Mouse (Mus musculus) hindbrain, embryonic 13.5 days (tissue): ENCODE data around the gene Olr1. TPM values are rescaled to one million over a fixed set of nuclear protein-coding genes. Genes with fewer than 3 reads are reported as not detected.
A peak's percentile ranks its signal among the peaks of the same experiment; 100 is the strongest.

Experiments
- ATAC-seq: fragments of 200-750 bp; cut with Nextera tagmentation; 2 replicates; pipeline ENCODE4 v1.8.0; 2017; ENCODE audit warnings: moderate TSS enrichment; ENCODE audit not compliant: low FRiP score
- H3K27ac ChIP-seq: fragments of 300-500 bp; sonication (generic); 2 replicates; pipeline ENCODE4 v1.5.1; 2015; ENCODE audit warnings: inconsistent platforms, mild to moderate bottlenecking, moderate library complexity
- H3K27me3 ChIP-seq: fragments of 300-500 bp; sonication (generic); 2 replicates; pipeline ENCODE4 v1.6.1; 2015; ENCODE audit warnings: mild to moderate bottlenecking, inconsistent platforms
- H3K36me3 ChIP-seq: fragments of 300-500 bp; sonication (generic); 2 replicates; pipeline ENCODE4 v1.6.1; 2015; ENCODE audit warnings: mild to moderate bottlenecking, inconsistent platforms
- H3K4me1 ChIP-seq: fragments of 300-500 bp; sonication (generic); replicated peaks from 2 replicates; pipeline ENCODE4 v1.6.1; 2015; ENCODE audit warnings: inconsistent platforms
- H3K4me2 ChIP-seq: fragments of 300-500 bp; sonication (generic); 2 replicates; pipeline ENCODE4 v1.6.1; 2015; ENCODE audit warnings: inconsistent platforms, mild to moderate bottlenecking, moderate library complexity
- H3K4me3 ChIP-seq: fragments of 300-500 bp; sonication (generic); 2 replicates; pipeline ENCODE4 v1.5.1; 2015; ENCODE audit warnings: mild to moderate bottlenecking, inconsistent platforms
- H3K9ac ChIP-seq: fragments of 300-500 bp; sonication (generic); 2 replicates; pipeline ENCODE4 v1.6.1; 2015; ENCODE audit warnings: mild to moderate bottlenecking, inconsistent platforms
- H3K9me3 ChIP-seq: fragments of 300-500 bp; sonication (generic); 2 replicates; pipeline ENCODE4 v1.6.1; 2016; ENCODE audit warnings: inconsistent platforms
- WGBS: fragments of 180-500 bp; shearing (Covaris S2); methylation state at CpG from one replicate; pipeline ENCODE4 v1.1.7; 2015; 5-methylcytosine and 5-hydroxymethylcytosine counted together
- polyA plus RNA-seq: library from polyadenylated mRNA; unstranded; fragments of >200 nt; fragmentation: Nextera tagmentation; extraction: Ambion mirVana; gene quantifications from 2 replicates; pipeline ENCODE4 v1.2.1, GENCODE M21; 2015

Olr1 gene
- not detected in 2 replicates for polyA plus RNA-seq

DNA sequence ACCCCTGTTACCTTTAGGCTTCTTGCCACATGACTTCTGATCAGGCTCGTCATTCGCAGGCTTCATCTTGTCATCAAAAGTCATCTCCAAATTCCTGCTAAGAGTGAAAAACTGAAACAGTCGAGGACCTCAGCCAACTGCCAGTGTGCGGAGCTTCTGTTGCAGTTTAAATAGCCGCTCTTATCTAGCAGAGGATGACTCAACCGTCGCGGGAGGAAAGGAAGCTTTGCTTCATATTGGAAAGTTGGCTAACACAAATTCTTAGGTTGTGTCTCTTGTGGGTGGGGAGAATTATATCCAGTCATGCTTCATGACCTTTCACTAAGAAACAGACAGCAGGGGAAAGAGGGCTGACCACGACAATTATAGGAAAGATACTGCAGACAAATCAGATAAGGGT is at the start of gene Olr1:
TSS of gene Olr1 (minus strand) at position 142 of the 400 bp plus-strand sequence.
- no peaks in the 10 kb centered on the region for H3K36me3 ChIP-seq
- no peak within 1 kb of the TSS for H3K4me2 ChIP-seq
- no peak within 1 kb of the TSS for H3K4me3 ChIP-seq
- no peak for ATAC-seq
- H3K27ac ChIP-seq = no peak within 1 kb of the TSS
- no peaks in the 10 kb centered on the region for H3K4me1 ChIP-seq
- 87% methylated on average over 9 of the region's 9 CpGs for WGBS
- no peak within 1 kb of the TSS for H3K9ac ChIP-seq
- H3K9me3 ChIP-seq = no peaks in the 10 kb centered on the region
- H3K27me3 ChIP-seq = no peaks in the 10 kb centered on the region

DNA sequence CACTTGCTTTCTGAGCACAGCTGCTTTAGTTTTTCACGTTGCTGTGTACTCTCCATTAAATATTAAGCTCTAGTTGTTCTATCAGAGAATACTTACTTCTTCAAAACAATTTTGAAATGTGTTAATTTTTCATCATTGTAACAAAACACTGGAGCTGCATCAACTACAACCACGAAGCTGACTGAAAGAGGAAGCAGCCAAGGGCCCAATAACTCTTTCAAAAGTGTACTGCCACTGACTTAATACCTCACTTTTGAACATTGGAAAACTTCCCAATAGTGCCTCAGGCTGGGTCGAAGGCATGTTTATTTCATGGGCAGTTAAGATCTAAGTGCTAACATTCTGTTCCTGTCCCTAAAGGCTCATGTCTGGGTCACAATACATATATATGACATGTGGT is 41.0 kb upstream of the Olr1 start:
- no peak overlapping the region for H3K4me2 ChIP-seq
- no peak overlapping the region for H3K4me3 ChIP-seq
- H3K9ac ChIP-seq = no peak overlapping the region
- peaks cover 5% of the 10 kb centered on the region; the same call in 1 of the 2 replicates for H3K4me1 ChIP-seq
- WGBS = 76% methylated on average over 3 of the region's 3 CpGs
- H3K9me3 ChIP-seq = no peaks in the 10 kb centered on the region
- no peaks in the 10 kb centered on the region; the same call in 1 of the 2 replicates for H3K36me3 ChIP-seq
- H3K27ac ChIP-seq = no peak overlapping the region
- no peak for ATAC-seq
- H3K27me3 ChIP-seq = no peaks in the 10 kb centered on the region

DNA sequence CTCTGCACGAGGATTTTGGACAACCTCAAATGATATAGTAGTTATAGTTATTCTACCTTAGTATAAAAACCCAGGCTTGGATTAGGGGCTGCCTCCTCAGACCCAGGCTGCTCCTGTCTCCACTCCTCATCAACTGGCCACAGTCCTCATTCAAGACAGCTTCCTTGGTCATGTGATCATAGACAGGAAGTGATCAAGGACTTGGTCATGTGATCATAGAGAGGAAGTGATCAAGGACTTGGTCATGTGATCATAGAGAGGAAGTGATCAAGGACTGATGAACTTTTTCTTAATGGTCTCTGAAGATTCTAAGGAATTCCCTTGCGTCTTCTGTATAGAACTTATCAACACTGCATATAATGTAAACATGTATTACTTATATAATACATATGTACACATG is 40.3 kb upstream of the Olr1 start:
- no peak for ATAC-seq
- H3K36me3 ChIP-seq = peaks cover 6% of the 10 kb centered on the region
- H3K9ac ChIP-seq = no peak overlapping the region
- H3K4me2 ChIP-seq = no peak overlapping the region
- H3K4me1 ChIP-seq = peaks cover 5% of the 10 kb centered on the region; the same call in 1 of the 2 replicates
- no peaks in the 10 kb centered on the region for H3K27me3 ChIP-seq
- no peak overlapping the region for H3K27ac ChIP-seq
- 89% methylated on average over 2 of the region's 2 CpGs for WGBS
- H3K9me3 ChIP-seq = no peaks in the 10 kb centered on the region
- H3K4me3 ChIP-seq = no peak overlapping the region

DNA sequence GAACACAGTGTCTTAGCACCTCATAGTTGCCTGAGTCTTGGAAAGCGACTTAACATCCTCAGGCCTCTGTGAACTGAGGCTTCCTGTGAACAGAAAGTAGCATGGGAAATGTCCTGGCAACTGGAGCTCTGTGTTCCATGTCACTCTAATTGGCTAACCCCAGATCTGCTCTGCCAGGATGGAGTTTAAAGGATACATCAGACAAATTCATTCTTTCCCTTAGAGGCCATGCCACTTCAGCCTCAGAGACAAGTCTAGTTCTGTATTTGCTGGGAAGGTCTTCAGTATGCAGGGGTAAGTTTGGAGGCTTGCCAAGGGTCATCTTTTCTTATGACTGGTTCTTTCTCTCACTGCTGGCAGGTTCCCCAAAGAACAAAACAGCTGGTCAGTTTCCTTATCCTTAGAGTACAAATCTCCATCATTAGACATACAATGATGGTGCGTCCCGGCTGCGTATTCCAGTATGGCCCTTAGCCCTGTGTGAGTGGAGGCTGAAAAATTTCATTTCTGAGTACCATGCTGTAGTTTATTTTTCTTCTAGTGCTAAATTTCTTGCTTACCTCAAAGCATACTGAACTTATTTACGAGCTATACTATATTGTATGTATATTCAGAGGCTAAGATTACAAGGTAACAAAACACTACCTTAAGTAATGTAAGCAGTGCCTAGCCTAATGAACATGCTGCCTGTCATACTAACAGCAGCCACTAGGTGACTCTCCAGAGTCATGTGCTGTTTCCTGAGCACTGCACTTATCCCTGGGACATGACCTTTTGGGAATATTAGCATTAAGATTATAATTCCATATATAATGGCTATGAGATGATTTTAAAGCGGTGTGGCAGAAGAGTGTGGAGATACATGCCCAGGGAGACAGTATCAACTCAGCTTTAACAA is 37.0 kb upstream of the Olr1 start:
- no peaks in the 10 kb centered on the region for H3K27me3 ChIP-seq
- peak overlapping the region; percentile 26; the same call in 1 of the 2 replicates for H3K27ac ChIP-seq
- H3K4me2 ChIP-seq = no peak overlapping the region
- no peak overlapping the region for H3K9ac ChIP-seq
- 57% methylated on average over 6 of the region's 6 CpGs for WGBS
- peak; percentile 80 for ATAC-seq
- peaks cover 38% of the 10 kb centered on the region for H3K36me3 ChIP-seq
- H3K9me3 ChIP-seq = no peaks in the 10 kb centered on the region
- peaks cover 12% of the 10 kb centered on the region; the same call in 1 of the 2 replicates for H3K4me1 ChIP-seq
- H3K4me3 ChIP-seq = no peak overlapping the region

DNA sequence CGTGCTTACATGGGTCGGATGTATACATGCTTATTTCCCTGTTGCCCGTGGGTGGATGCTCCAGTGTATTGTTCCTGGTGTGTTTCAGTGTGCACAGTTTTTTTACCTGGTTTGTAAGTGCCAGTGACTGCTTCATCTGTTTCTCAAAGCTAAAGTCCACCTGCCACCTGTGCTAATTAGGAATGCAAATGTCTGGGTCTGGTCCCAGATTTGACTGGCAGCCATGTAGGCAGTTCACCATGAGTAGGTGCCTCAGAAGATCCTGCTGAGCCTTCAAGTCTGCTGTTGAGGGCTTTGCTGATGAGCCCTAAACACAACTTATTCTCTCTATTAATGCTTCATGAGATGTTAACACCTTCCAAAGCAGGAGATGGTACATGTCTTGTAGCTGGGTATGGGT is 35.6 kb upstream of the Olr1 start:
- WGBS = 93% methylated on average over 3 of the region's 3 CpGs
- peaks cover 13% of the 10 kb centered on the region; the same call in 1 of the 2 replicates for H3K4me1 ChIP-seq
- H3K9me3 ChIP-seq = no peaks in the 10 kb centered on the region
- no peak overlapping the region for H3K4me3 ChIP-seq
- H3K9ac ChIP-seq = no peak overlapping the region
- H3K27ac ChIP-seq = no peak overlapping the region
- peaks cover 52% of the 10 kb centered on the region for H3K36me3 ChIP-seq
- no peak for ATAC-seq
- H3K27me3 ChIP-seq = no peaks in the 10 kb centered on the region
- H3K4me2 ChIP-seq = no peak overlapping the region

DNA sequence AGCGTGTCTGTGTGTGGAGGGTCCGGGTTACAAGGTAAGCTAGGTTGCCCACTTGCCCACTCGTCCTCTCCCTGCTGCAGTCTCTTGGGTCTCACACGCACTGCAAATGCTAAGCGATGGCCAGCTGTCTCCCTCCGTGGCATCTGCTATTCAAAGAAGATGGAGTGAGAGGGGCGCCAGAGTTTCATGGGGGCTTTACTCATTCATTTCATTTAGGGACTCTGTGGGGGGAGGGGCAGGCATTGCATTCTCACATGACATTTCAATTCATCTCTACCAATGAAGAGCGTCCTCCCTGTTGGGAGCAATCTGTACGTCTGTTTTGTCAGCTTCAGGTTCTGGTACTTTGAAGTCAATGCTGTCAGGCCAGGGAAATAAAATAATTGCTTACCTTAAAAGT is 35.0 kb upstream of the Olr1 start:
- no peak for ATAC-seq
- WGBS = 37% methylated on average over 9 of the region's 9 CpGs
- Histone ChIP-seq H3K9ac (no peak overlapping the region), H3K4me1 (peaks cover 17% of the 10 kb centered on the region), H3K4me3 (no peak overlapping the region), H3K27me3 (no peaks in the 10 kb centered on the region), H3K9me3 (no peaks in the 10 kb centered on the region), H3K27ac (no peak overlapping the region; the same call in 1 of the 2 replicates), H3K4me2 (no peak overlapping the region), H3K36me3 (peaks cover 55% of the 10 kb centered on the region)

DNA sequence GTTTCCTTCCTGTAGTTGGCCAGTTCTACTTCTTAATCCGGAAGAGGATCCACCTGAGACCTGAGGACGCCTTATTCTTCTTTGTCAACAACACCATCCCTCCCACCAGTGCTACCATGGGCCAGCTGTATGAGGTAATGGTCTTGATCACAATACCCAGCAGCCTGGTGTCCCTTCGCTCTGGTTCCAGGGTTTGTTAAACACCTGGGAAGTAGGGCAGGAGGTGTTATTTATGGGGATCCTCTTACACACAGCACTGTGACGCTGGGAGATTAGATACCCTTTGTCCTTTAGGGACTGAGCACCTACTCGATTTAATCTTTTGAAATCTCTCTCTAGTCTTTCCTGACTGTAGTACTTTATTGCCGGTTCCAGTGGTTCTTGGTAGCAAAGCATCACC is 31.6 kb upstream of the Olr1 start:
- H3K4me1 ChIP-seq = peaks cover 36% of the 10 kb centered on the region
- 96% methylated on average over 6 of the region's 6 CpGs for WGBS
- H3K27ac ChIP-seq = no peak overlapping the region
- H3K36me3 ChIP-seq = peaks cover 55% of the 10 kb centered on the region
- H3K9ac ChIP-seq = no peak overlapping the region
- H3K4me3 ChIP-seq = no peak overlapping the region
- H3K27me3 ChIP-seq = no peaks in the 10 kb centered on the region
- no peak overlapping the region for H3K4me2 ChIP-seq
- no peak for ATAC-seq
- H3K9me3 ChIP-seq = no peaks in the 10 kb centered on the region

DNA sequence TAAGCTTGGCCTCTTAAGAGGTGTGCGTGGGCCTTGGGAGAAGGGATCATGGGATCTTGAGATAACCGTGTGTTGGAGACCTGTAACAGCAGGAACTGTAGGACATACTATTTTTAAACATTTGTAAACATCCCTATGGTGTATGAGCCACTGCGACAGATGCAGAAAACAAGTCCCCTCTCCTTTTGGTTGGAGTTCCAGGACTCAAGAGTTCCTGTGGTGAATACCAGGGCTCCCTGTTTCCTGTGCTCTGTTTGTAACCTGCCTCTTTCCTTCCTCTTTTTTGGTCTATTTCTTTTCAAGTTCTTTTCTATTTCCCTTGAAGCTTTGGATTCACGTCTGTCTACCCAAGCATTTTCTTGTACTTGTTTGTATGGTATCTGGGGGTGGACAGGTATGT is 28.8 kb upstream of the Olr1 start:
- H3K27ac ChIP-seq = no peak overlapping the region
- peak overlapping the region; percentile 94 for H3K9ac ChIP-seq
- peaks cover 36% of the 10 kb centered on the region for H3K4me1 ChIP-seq
- peaks cover 35% of the 10 kb centered on the region for H3K36me3 ChIP-seq
- H3K4me3 ChIP-seq = peak overlapping the region; percentile 91
- H3K9me3 ChIP-seq = no peaks in the 10 kb centered on the region
- 80% methylated on average over 4 of the region's 4 CpGs for whole genome bisulfite sequencing
- no peak for ATAC-seq
- H3K4me2 ChIP-seq = peak overlapping the region; percentile 70
- H3K27me3 ChIP-seq = no peaks in the 10 kb centered on the region

DNA sequence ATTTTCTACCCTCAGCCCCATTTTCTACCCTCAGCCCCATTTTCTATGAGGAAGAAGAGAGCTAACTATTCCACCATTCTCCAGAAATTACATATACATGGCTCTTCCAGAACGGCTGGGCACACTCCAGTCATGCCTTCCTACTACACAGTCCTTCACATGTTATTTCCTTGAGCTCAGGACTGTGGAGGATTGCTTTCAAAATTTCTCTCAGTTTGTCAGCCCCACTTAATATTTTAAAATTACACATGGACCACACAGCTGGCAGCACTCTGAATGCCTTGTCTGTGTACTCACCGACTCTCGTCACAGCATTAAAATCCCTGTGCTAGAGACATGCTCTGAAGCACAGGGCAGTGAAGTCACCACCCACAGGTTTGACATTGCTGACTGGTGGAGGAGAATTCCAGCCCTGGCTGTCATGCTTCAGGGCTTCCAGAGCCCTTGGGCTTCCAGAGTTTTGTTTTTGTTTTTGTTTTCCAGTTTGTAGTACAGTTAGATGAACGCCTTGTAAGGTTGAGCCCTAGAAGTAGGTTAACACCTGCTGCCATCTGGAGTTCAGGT is 27.7 kb upstream of the Olr1 start:
- peak overlapping the region; percentile 91 for H3K27ac ChIP-seq
- H3K27me3 ChIP-seq = no peaks in the 10 kb centered on the region
- H3K4me1 ChIP-seq = peaks cover 36% of the 10 kb centered on the region
- peak; percentile 25 for ATAC-seq
- H3K4me2 ChIP-seq = peak overlapping the region; percentile 70
- H3K9me3 ChIP-seq = no peaks in the 10 kb centered on the region
- H3K9ac ChIP-seq = peak overlapping the region; percentile 94
- 55% methylated on average over 4 of the region's 4 CpGs for WGBS
- H3K36me3 ChIP-seq = peaks cover 25% of the 10 kb centered on the region
- peak overlapping the region; percentile 91 for H3K4me3 ChIP-seq

DNA sequence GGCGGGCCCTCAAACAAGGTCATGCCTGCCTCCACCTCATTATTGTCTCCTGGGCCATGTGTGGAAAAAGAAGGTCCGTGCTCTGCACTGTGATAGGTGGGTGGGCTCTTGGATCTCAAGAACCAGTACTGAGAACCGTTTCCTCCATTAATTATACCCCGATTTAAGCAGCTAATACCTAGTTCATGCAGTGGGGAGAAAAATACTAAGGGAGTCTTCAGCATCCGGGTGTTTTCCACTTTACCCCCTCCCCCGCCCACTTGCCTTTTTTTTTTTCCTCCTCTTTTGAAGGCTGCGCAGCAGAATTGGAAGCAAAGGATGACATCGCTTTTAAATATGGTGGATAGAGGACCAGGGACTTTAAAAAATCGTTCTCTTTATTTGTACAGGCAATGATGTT is 27.1 kb upstream of the Olr1 start:
- Histone ChIP-seq H3K4me2 (peak overlapping the region; percentile 70), H3K9me3 (no peaks in the 10 kb centered on the region), H3K9ac (peak overlapping the region; percentile 94), H3K4me1 (peaks cover 36% of the 10 kb centered on the region), H3K27ac (peak overlapping the region; percentile 91), H3K4me3 (peak overlapping the region; percentile 91), H3K36me3 (peaks cover 18% of the 10 kb centered on the region), H3K27me3 (no peaks in the 10 kb centered on the region)
- WGBS = 10% methylated on average over 9 of the region's 9 CpGs
- peak; percentile 62 for ATAC-seq

DNA sequence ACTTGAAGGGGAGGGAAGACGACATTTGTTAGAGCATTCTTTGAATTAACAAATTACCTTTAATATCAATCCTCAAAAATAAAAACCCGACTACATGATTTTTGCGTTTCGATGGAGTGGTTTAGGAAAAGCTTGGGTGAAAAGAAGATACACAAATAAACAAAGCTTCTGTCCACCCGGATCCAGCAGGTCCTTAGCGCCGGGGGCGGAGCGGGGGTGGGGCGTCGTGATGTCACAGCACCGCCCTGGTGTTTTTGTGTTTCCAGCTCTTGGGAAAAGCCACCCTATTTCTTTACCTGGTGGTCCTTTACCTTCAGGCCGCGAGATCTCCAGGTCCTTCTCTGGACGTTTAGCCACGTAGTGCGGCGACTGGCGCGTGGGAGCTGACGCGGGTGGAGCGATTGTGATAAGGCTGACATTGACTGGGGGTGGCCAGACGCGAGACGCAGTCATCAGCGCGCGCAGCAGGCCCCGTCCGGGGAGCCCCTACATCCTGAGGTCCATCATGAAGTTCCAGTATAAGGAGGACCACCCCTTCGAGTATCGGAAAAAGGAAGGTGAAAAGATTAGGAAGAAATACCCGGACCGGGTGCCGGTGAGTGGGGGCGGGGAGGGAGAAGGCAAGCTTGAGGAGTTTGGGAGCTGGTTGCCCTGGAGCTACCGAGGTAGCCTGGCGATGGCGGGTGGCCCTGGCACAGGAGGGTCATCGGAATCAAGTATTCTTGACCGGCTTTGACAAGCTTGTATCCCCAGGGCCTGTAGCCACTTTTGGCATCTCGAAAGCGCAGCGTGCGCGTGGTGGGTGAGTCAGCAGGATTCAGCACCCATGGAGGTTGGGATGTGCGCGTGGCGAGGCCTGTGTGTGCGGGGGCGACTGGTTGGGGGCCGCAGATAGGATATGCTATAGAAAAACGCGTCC is 26.2 kb upstream of the Olr1 start, which contains the start of gene Gabarapl1:
TSS of gene Gabarapl1 (plus strand) at position 219 of the 919 bp plus-strand sequence.
- peak; percentile 84 for ATAC-seq
- Histone ChIP-seq H3K4me1 (peaks cover 36% of the 10 kb centered on the region), H3K27me3 (no peaks in the 10 kb centered on the region), H3K4me2 (peak within 1 kb of the TSS; percentile 70), H3K9ac (peak within 1 kb of the TSS; percentile 94), H3K9me3 (no peaks in the 10 kb centered on the region), H3K36me3 (peaks cover 10% of the 10 kb centered on the region), H3K4me3 (peak within 1 kb of the TSS; percentile 91), H3K27ac (peak within 1 kb of the TSS; percentile 91)
- WGBS = under 1% methylated on average over 55 of the region's 55 CpGs

DNA sequence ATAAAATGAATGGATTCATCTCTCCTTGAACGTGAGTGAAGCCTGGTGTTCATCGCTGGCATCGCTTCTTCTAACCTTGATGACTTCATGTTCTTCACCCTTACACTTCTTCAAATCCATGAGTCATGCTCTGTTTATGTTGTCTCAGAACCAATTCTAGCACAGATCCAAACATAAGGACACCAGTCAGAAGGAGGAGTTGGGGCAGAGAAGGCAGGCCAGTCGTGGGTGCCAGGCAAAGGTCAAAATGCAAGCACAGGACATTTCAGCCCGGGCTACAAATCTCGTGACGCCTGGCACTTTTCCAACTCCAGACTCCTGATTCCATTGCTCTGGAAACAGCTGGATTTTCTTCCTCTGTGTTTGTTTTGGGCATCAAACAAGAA is 25.6 kb upstream of the Olr1 start:
- Histone ChIP-seq H3K9ac (peak overlapping the region; percentile 94), H3K9me3 (no peaks in the 10 kb centered on the region), H3K4me2 (peak overlapping the region; percentile 70), H3K27ac (peak overlapping the region; percentile 91), H3K4me1 (peaks cover 35% of the 10 kb centered on the region), H3K27me3 (no peaks in the 10 kb centered on the region), H3K4me3 (peak overlapping the region; percentile 91), H3K36me3 (peaks cover 3% of the 10 kb centered on the region)
- WGBS = 39% methylated on average over 7 of the region's 7 CpGs
- peak; percentile 34 for ATAC-seq
